Mouse (Mus musculus): ENCODE data around the gene Kdm2a. TPM values are rescaled to one million over a fixed set of nuclear protein-coding genes. Genes with fewer than 3 reads are reported as not detected.

Gene Kdm2a
- polyA plus RNA-seq, 1 experiment, result 63.5 TPM

Other genes with a start within 250 kb of the Kdm2a start
- gene Coro1b, start 249.7 kb downstream of the Kdm2a start, polyA plus RNA-seq (2012; rRNA removed), result 243 and 277 TPM in 2 replicates
- gene Ptprcap, start 244.7 kb downstream of the Kdm2a start, polyA plus RNA-seq (2012; rRNA removed), result 4.2 and 4.4 TPM in 2 replicates
- gene Rps6kb2, start 234.9 kb downstream of the Kdm2a start, polyA plus RNA-seq (2012; rRNA removed), result 42.6 and 51.9 TPM in 2 replicates
- 18.7 and 21.7 TPM in 2 replicates for gene Carns1, start 222.8 kb downstream of the Kdm2a start, polyA plus RNA-seq (2012; rRNA removed)
- gene Tbc1d10c, start 207.0 kb downstream of the Kdm2a start, polyA plus RNA-seq (2012; rRNA removed), result 2.9 and 3.9 TPM in 2 replicates
- 257 and 304 TPM in 2 replicates for gene Ppp1ca, start 206.2 kb downstream of the Kdm2a start, polyA plus RNA-seq (2012; rRNA removed)
- 19.2 and 23.2 TPM in 2 replicates for gene Rad9a, start 196.6 kb downstream of the Kdm2a start, polyA plus RNA-seq (2012; rRNA removed)
- gene Clcf1, start 184.0 kb downstream of the Kdm2a start, polyA plus RNA-seq (2012; rRNA removed), result 10.8 and 13.1 TPM in 2 replicates
- not detected in 2 replicates for gene AC109138.7, start 183.9 kb downstream of the Kdm2a start, polyA plus RNA-seq (2012; rRNA removed)
- 76.4 and 82.1 TPM in 2 replicates for gene Pold4, start 166.4 kb downstream of the Kdm2a start, polyA plus RNA-seq (2012; rRNA removed)
- gene Ssh3, start 129.1 kb downstream of the Kdm2a start, polyA plus RNA-seq (2012; rRNA removed), result 83.3 and 90.8 TPM in 2 replicates
- gene Ankrd13d, start 115.1 kb downstream of the Kdm2a start, polyA plus RNA-seq (2012; rRNA removed), result 13.6 and 18.6 TPM in 2 replicates
- 69.4 and 74.6 TPM in 2 replicates for gene Grk2, start 92.1 kb downstream of the Kdm2a start, polyA plus RNA-seq (2012; rRNA removed)
- 15.0 and 18.7 TPM in 2 replicates for gene Rhod, start 41.1 kb upstream of the Kdm2a start, polyA plus RNA-seq (2012; rRNA removed)
- gene Syt12, start 79.2 kb upstream of the Kdm2a start, polyA plus RNA-seq (2012; rRNA removed), result 0.27 and 0.70 TPM in 2 replicates
- 0.25 and 0.66 TPM in 2 replicates for gene 2010003K11Rik, start 100.3 kb upstream of the Kdm2a start, polyA plus RNA-seq (2012; rRNA removed)
- gene Pcx, start 112.2 kb upstream of the Kdm2a start, polyA plus RNA-seq (2012; rRNA removed), result 22.0 and 22.3 TPM in 2 replicates
- gene Lrfn4, start 217.4 kb upstream of the Kdm2a start, polyA plus RNA-seq (2012; rRNA removed), result 6.7 and 8.2 TPM in 2 replicates
- 40.1 and 50.6 TPM in 2 replicates for gene Rce1, start 227.4 kb upstream of the Kdm2a start, polyA plus RNA-seq (2012; rRNA removed)